Mouse (Mus musculus): ENCODE results near the gene Rnf157.
"Not testable (repeated sequence)": the region's sequence is repeated elsewhere in the genome, so short reads cannot be mapped to it uniquely, and the experiment has no call there.

The Rnf157 gene

DNA sequence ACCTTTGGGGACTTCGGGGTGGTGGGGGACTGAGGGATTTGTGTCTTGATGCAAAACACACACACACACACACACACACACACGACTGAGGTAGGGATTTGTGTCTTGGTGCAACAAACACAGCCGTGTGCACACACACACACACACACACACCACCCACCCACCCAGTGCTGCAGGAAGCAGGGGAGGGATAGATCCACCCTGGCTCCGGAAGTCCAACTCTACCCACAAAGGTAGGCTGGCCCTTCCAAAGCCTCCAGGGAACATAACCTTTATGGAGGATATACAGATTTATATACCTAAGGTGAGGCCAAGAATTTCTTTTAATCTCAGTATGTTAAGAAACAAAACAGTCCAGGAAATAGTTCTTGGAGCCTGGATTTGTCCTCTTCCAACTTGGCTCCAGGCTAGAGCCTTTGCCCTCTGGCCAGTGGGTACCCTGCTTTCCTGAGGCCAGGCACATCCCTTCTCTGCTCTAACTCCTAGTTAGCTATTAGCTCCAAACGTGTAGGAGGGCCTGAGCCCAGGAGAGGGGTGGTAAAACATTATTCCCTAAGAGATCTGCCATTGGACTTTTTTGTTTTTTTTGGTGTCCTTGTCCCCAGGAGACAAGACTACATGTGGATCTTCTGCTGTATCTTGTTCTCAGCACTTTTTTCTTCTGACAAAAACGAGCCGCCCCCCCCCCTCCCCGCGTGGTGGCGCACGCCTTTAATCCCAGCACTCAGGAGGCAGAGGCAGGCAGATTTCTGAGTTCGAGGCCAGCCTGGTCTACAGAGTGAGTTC is 22.3 kb upstream of the Rnf157 start:
- in situ Hi-C loops (cut with MboI, MseI): no loop called here

DNA sequence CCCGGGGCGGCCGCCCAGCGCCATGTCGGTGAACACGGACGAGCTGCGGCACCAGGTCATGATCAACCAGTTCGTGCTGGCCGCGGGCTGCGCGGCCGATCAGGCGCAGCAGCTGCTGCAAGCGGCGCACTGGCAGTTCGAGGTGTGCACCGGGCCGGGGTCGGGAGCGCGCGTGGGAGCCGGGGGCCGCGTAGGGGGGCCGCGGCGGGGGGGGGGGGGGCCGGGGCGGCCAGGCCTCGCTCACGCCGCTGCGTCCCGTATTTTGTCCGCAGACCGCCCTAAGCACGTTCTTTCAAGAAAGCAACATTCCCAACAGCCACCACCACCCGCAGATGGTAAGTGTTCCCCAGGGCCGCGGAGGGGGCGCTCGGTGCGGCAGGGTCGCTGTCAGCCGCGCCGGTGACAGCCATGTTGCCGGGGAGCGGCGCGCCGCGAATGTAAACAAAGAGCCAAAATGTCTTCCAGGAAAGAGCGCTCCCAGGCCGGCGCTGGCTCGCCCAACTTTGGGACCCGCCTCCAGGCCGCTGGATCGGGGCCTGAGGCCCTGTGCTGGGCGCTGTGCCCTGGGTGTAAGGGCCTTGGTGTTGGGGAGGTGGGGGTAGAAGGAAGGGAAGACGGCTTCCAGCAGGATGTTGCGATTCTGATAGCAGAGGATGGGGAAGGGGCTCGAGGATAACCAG is 21.6 kb upstream of the Rnf157 start:
- in situ Hi-C loops (cut with MboI, MseI): no loop called here

DNA sequence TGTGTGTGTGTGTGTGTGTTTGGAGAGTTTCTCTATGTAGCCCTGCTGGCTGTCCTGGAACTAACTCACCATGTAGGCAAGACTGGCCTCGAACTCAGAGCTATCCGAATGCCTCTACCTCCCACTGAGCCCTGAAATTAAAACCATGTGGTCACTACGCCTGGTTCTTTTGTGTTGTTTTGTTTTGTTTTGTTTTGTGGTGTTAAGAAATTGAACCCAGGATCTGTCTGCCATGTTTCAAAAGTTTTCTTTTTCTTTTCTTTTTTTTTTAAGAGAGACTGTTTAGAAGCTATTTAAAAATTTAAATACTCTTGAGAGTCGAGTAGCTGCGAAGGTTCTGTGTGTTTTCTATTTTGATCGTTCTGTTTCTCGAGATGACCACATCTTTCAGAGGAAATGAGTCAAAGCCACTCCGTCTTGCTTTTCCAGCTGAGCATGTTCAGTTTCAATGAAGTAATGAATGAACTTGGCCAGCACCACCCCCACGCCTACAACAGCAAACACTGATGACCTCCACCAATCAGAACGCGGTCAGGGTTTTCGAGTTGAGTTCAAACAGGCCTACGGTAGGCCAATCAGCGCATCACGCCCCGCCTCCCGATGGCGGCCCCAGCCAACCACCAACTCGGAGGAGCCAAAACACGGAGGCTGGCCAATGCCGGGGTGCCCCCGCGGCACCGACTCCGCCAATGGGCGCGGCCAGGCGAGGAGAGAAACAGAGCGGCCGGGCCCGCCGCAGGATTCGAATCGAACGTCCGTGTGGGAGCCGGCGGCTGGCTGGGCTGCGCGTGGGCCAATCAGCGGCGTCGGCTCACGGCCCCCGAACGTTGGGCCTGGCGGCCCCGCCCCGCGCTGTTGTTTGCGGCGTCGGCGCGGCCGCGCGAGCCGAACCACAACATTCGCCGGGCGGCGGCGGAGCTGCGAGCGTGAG is 20.8 kb upstream of the Rnf157 start, which contains the start of gene Ubald2:
Gene Ubald2 (plus strand): TSS at position 739 of the 931 bp plus-strand sequence.
- in situ Hi-C loops (cut with MboI, MseI): no loop called here

DNA sequence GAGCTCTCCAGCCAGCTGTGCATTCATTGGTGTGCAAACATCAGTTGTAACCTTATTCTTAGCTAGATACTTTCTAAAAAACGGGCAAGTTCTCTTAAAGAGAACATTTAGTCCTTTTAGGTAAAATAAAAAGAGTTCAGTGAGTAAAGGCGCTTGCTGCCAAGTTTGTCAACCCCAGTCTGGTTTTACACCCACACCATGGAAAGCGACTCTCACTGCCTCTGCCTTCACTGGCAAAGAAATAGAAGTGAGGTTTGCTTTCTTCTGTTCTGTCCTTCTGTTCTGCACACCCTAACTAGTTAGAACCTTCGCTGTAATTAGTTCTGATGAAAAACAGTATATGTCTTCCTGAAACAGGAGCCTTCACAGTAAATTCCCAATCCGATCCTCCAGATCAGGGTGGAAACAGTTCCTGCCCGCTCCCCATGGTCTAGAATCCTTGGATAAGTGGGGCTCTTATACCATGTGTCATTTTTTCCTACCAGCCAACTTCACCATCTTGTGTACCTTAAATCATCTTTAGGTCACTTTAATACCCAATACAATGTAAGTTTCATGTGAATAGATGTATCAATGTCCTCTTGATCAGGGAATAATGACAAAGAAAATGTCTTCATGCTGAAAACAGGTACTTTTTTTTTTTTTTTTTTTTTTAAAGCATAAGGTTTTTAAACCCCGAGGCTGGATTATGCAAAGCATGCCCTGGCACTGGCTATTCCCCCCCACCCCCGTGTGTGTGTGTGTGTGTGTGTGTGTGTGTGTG is 19.9 kb upstream of the Rnf157 start:
- in situ Hi-C loops (cut with MboI, MseI): no loop called here

DNA sequence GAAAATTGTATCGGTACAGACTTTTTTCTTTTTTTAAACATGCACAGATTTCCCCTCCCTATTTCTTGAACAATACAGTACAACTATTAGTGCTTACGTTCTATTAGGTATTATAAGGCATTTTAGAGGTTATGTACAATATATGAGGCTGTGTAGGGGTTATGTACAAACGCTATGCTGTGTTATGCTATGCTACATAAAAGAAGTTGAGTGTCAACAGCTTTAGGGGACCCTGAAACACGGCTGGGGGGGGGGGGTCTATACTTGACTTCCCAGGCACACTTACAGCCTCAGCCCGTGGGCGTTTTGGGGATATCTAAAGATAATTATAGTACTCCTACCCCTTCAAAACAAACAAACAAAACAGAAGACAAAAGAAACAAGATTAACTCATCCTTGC is 19.3 kb upstream of the Rnf157 start:
- in situ Hi-C loops (cut with MboI, MseI): no loop called here

DNA sequence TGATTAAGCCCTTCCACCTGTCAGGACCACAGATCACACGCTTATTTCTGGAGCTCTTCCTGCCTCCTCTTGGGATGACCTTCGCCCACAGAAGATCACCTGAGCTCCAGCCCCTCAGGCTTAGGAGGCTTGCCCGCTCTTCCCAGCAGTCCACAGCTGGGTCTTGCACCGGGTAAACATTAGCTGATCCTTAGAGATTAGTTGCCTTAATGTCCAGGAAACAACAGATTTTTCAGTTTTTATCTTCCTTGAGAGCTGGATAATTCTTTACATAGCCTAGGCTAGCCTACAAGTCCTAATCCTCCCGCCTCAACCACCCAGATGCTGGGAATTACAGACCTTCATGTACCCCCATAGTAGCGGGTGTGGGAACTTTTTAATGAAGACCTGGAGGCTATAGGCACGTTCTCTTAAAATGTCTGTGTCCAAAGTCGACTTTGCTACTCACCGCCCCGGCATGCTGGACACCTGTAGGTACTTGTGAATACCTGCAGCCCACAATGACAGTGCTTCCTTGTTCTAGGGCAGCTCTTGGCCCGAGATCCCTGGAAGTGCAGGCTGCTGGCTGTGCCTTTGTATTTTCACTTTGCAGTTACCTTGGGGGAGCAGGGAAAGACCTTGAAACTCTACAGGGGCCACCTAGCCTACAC is 18.7 kb upstream of the Rnf157 start:
- in situ Hi-C loops (cut with MboI, MseI): no loop called here

DNA sequence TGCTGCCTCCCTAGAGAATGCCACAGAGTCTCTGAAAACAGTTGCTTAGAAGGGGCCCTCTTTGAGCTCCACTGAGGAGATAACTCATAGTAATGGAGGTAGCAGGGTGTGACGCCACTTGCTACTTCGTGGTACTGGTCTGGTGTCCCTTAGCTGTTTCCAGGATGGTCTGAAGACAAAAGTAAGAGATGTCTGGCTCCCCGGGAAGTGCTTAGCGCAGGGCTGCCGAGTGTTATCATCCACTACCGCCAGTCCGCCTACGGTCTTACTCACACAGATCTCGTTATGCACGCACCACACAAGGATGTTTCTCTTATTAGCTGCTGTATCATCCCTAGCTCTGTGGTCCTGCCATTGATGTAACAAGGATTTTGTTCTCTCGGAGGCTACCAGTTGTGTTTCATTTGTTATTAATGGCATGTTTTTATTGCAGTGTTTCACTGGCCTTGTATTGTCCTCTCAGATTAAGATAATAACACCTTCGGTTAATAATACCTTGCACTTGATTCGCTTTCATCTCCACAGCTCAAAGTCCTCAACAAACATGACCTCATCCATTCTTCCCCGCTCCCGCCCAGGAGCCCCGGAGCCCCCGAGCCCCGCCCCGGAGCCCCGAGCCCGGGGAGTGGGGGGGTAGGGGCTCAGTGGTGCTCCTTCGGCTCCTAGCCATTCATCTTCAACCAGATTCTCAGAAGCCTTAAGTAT is 18.0 kb upstream of the Rnf157 start:
- in situ Hi-C loops (cut with MboI, MseI): no loop called here

DNA sequence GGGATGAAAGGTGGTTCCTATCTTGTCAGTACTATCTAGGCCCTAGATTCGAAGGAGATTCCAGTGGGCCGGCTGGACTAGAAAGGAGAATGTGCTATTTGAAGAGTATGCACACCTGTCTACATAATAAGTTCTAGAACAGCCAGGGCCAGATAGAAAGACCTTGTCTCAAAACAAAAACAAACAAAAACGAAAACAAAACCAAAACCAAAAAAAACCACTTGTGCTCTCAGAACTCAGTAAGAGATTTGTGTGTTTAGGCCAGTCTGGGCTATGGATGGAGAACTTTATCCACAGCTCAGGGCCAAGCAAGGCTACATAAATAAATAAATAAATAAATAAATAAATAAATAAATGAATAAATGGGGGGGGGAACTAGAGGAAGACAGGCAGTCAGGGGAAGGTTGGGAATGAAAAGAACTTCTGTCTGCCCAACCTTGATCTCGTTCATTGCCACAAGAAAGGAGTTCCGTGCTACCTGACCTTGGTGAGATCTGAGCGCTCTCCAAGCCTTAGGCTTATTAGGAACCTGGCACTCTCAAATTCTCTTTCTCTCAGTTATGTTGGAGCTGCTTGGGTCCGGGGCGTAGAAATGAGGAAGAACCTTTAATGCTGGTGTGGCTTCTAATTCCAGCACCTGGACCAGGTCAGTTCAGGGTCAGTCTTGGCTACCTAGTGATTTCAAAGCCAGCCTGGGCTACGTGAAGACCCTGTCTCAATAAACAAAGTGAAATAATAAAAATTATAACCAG is 17.2 kb upstream of the Rnf157 start:
- in situ Hi-C loops (cut with MboI, MseI): no loop called here

DNA sequence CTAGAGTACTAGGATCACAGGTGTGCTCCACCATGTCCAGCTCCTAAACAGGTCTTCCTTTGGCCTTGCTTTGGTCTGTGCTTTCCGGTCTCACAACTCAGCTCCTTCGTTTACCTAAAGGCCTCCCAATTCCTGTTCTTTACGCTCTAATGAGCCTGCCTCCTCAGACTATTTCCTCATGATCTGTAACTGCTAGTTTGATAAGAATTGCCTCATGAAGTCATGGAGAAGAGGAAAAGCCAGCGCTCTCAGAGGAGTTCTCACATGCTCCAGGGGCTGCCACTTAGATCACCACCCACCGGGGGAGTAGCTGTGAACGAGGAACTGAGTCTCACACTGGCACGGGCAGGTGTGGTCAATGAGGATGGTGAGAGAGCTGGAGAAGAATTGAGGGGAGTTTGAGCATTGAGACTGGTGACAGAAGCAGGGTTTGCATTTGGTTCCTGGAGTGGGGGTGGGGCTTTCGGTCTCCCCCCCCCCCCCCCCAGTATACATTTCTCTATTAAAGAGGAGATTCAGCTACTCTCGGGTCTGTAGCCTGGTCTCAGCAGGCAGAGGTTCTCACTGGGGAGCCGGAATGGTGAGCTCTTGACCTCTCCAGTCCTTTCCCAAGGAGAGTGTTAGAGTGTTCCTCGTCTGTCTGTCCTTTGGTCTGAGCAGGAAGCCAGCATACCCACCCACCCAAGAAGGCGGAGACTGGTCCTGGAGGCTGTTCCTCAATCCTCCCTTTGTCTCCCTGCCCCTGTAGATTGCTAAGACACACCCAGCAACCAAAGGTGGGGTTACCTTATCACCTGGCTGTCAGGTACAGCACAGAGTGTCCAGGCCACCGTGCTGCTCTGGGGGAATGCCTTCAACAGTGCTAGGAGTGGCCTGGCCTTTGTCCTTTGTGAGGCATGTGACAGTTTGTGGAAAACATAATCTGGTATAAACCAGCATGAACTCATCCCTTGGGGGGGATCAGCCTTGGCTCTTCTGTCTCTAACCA is 16.3 kb upstream of the Rnf157 start:
- in situ Hi-C loops (cut with MboI, MseI): no loop called here

DNA sequence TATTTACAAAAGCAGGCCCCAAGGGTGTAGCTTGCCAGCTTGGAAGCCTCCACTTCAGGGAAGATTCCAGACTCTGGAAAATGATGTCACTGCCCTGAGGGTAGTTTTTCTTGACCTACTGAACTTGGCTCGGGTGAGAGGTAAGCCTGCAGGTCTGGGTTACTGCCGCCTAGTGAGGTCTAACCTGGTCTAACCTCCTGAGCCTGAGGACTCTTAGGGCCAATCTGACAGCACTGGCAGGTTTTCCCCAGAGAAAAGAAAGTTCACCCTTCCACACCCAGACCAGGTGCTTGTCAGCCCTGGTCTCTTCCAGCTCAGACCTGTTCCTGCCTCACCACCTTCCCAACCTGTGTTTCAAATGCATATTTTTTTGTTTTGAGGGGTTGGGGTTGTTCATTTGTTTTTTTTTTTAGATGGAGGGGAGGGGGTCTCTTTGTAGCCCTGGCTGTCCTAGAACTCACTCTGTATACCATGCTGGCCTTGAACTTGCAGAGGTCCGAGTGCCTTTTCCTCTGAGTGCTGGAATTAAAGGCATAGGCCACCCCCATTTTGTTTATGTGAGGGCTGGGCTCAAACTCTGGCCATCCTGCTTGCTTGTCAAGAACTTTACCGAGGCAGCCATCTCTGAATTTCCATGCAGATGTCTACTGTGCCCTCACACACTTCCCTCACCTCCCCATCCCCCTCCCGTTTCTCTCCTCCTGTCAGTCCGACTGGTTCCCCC is 14.2 kb upstream of the Rnf157 start:
- in situ Hi-C loops (cut with MboI, MseI): no loop called here

DNA sequence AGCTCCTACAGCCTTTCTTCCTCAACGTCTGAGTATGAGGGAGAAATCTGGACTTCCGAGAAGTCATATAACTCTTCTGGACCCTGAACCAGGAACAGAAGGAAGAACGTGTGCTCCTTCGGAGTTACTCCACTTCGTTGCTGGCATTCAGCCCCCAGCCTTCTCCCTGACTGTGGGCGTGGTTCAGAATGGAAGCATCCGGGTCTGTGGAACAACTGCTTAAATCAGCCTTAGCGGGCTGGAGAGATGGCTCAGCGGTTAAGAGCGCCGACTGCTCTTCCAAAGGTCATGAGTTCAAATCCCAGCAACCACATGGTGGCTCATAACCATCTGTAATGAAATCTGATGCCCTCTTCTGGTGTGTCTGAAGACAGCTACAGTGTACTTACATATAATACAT is 13.5 kb upstream of the Rnf157 start:
- in situ Hi-C loops (cut with MboI, MseI): not testable (repeated sequence)

DNA sequence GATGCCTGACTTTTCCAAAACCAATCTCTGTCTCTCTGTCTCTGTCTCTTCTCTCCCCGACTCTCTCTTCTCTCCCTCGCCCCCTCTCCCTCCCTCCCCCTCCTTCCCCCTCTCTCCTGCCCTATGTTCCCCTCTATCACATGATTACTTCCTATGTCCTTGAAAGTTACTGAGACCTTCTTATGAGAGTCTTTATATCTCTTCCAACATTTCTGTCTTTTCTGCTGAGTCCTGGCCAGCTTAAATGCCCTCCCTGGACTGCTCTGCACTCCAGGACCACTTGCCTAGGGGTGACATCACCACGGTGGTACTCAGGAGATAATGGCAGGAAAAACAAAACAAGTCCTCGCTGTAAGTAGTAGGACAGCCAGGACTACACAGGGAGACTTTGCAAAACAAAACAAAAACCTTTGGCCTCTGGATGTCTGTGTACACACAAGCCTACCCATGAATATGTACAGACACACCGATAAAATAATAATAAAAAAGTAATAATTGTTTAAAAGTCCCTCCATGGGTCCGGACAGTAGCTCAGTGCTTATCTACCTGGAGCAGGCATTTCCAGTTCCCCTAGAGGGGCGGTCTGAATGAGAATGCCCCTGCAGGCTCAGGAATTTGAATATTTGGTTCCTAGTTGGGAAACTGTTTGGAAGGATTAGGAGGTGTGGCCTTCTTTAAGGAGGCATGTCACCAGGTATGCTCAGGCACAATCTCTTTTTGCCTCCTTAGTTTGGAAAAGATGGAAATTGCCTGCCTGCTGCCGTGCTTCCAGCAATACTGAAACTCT is 12.0 kb upstream of the Rnf157 start:
- in situ Hi-C loops (cut with MboI, MseI): loop anchor here (25.0 kb wide), 1 partner anchor 1812 kb away; the partner anchor contains the start of gene Cyth1

DNA sequence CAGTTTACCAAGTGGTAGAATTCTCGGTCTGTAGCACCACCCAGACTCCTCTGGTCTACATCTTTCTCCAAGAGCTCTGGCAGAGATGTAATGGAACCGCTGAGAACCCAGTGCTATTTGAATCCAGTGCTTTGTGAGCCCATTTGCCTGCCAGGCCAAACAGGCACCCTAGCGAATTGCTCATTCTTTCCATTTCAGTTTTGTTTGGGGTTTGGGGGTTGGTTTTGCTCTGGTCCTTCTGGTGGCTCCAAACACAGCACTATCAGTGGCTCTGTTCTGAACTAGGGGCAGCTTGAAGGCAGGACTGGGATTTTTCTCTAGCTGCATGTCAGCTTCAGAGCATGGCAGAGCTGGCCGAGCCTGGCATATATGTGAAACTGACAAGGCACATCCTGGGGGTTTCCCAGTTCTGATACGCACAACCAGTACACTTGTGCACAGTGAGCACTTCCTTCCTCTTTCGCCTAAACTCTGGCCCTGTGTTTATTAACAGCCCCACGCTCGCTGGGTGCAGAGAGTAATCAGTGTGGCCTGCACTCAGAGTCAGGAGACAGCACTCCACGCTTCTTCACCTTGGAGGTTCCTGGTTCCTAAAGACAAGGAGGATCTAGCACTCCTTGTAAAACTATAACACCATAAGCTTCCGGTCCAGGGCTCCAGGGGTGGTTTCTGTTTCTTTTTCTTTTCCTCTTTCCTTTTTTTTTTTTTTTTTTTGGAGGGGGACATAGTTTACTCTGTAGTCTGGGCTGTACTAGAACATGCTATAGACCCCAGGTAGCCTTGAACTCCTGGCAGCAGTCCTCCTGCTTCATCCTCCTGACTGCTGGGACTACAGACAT is 11.2 kb upstream of the Rnf157 start:
- in situ Hi-C loops (cut with MboI, MseI): loop anchor here (25.0 kb wide), 1 partner anchor 1813 kb away; the partner anchor contains the start of gene Cyth1

DNA sequence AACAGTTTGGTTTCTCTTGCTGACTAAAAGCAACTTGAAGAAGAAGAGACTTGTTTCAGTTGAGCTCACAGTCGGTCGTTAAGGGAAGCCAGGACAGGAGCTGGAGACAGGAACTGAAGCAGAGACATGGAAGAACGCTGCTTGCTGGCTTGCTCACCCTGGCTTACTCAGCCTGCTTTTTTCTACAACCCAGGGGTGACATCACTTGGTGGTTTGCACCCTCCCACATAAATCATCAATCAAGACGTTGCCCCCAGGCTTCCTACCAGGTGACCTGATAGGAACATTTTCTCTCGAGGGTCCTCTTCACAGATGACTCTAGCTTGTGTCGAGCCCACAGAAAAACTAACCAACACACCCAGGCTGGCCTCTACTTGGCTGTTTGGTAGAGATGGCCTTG is 10.4 kb upstream of the Rnf157 start:
- in situ Hi-C loops (cut with MboI, MseI): loop anchor here (25.0 kb wide), 1 partner anchor 1814 kb away; the partner anchor contains the start of gene Cyth1

DNA sequence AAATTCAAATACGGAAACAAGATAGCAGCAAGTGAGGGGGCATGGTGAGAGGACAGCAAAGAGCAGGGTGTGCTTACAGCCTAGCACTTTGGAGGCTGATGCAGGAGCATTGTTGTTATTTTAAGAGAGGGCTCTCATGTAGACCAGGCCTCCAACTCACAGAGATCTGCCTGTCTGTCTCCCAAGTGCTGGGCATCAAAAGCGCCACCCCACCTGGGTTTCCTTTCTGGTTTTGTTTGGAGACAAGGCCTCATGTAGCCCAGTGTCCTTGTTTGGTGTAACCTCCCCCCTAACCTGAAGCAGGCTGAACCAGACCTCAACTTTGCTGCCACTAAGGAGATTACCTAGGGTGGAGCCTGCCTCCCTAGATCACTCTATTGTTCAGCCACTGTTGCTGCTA is 9.7 kb upstream of the Rnf157 start:
- in situ Hi-C loops (cut with MboI, MseI): loop anchor here (25.0 kb wide), 1 partner anchor 1815 kb away; the partner anchor contains the start of gene Cyth1

Measured in T-helper 1 cell (primary cell).